In genomic region chrX:12761259-12761625, GRCm38 (mm10) we compare ENCODE assay signal across 8 mouse cellular contexts. TPM values are rescaled to one million over a fixed set of nuclear protein-coding genes. Genes with fewer than 3 reads are reported as not detected.
DNase-seq lines count a peak whose midpoint lies in the region; ATAC-seq and TF ChIP-seq lines count a peak whose summit lies in the region.

No protein-coding gene starts in this region.

- intact Hi-C loops in heart, postnatal 10 days (cut with DNase I): loop anchor here (5.0 kb wide), 1 partner anchor 76 kb away; no protein-coding TSS in a partner anchor

- no peak for TF ChIP-seq POLR2A in myocyte (IDR thresholded peaks at IDR 0.05; ENCODE audit: insufficient read length, low read depth)

- no peaks in the 10 kb centered on the region for H3K36me3 ChIP-seq in heart, postnatal 0 days (replicated peaks; ENCODE audit: control insufficient read depth, insufficient read depth, low read length)
- H3K36me3 ChIP-seq in E14TG2a.4 (ENCODE audit: insufficient read depth, low read length): no peaks in the 10 kb centered on the region
- no peaks in the 10 kb centered on the region for H3K36me3 ChIP-seq in embryonic facial prominence, embryonic 11.5 days (replicated peaks; ENCODE audit: control insufficient read depth, insufficient read depth, low read depth, low read length)
- H3K36me3 ChIP-seq in intestine, embryonic 15.5 days: no peaks in the 10 kb centered on the region
- H3K36me3 ChIP-seq in myocyte (ENCODE audit: control insufficient read depth, insufficient read depth): no peaks in the 10 kb centered on the region

- H3ac ChIP-seq in myocyte (ENCODE audit: control insufficient read depth, insufficient read length): peak overlapping the region; percentile 19

- no peak for TF ChIP-seq CTCF in heart, postnatal 0 days (IDR thresholded peaks at IDR 0.05; ENCODE audit: low read depth)
- no peak for TF ChIP-seq CTCF in E14TG2a.4 (conservative IDR thresholded peaks at IDR 0.05; ENCODE audit: low read length)

- no peaks in the 10 kb centered on the region; the same call in 1 of the 2 replicates for H3K4me1 ChIP-seq in heart, postnatal 0 days (ENCODE audit: control insufficient read depth, insufficient read depth)
- H3K4me1 ChIP-seq in E14TG2a.4 (replicated peaks; ENCODE audit: low read depth, low read length): peaks cover 53% of the 10 kb centered on the region
- no peaks in the 10 kb centered on the region for H3K4me1 ChIP-seq in embryonic facial prominence, embryonic 11.5 days (ENCODE audit: control insufficient read depth, insufficient read depth, low read length)
- H3K4me1 ChIP-seq in intestine, embryonic 15.5 days (replicated peaks): no peaks in the 10 kb centered on the region

- peak; percentile 13; the same call in 1 of the 2 replicates for ATAC-seq in heart, postnatal 0 days (ENCODE audit: insufficient read depth, low read depth)
- ATAC-seq in embryonic facial prominence, embryonic 11.5 days (replicated peaks; ENCODE audit: insufficient number of reproducible peaks, low FRiP score, low TSS enrichment, low read depth): peak; percentile 22; the same call in 1 of the 2 replicates
- no peak; the same call in 1 of the 2 replicates for ATAC-seq in intestine, embryonic 15.5 days

- H3K4me3 ChIP-seq in heart, postnatal 0 days (ENCODE audit: low read depth, low read length): peak overlapping the region; percentile 85
- H3K4me3 ChIP-seq in E14TG2a.4 (replicated peaks; ENCODE audit: low read length): peak overlapping the region; percentile 82
- H3K4me3 ChIP-seq in embryonic facial prominence, embryonic 11.5 days (ENCODE audit: low read depth, low read length): peak overlapping the region; percentile 66
- peak overlapping the region; percentile 60 for H3K4me3 ChIP-seq in intestine, embryonic 15.5 days (replicated peaks)
- peak overlapping the region; percentile 43 for H3K4me3 ChIP-seq in myocyte

- WGBS in heart, postnatal 0 days: 11% methylated on average over 13 of the region's 25 CpGs
- 12% methylated on average over 25 of the region's 25 CpGs for WGBS in embryonic facial prominence, embryonic 11.5 days
- 11% methylated on average over 25 of the region's 25 CpGs for WGBS in intestine, embryonic 15.5 days

- DNase-seq in heart, postnatal 0 days (ENCODE audit: low spot score): no peak
- no peak for DNase-seq in heart, postnatal 10 days
- peak; percentile 47 for DNase-seq in embryonic facial prominence, embryonic 11.5 days (ENCODE audit: low spot score)
- DNase-seq in urinary bladder, adult 2 months (ENCODE audit: low spot score): no peak
- DNase-seq in cerebellum, postnatal 25 days: no peak

- peak overlapping the region; percentile 67 for H3K4me2 ChIP-seq in heart, postnatal 0 days (ENCODE audit: low read depth, low read length)
- peak overlapping the region; percentile 29 for H3K4me2 ChIP-seq in embryonic facial prominence, embryonic 11.5 days (ENCODE audit: low read depth, low read length)
- peak overlapping the region; percentile 50 for H3K4me2 ChIP-seq in intestine, embryonic 15.5 days (replicated peaks)
- H3K4me2 ChIP-seq in myocyte (ENCODE audit: low read depth): peak overlapping the region; percentile 84

- no peaks in the 10 kb centered on the region for H3K9me3 ChIP-seq in heart, postnatal 0 days (replicated peaks; ENCODE audit: control insufficient read depth, low read length)
- no peaks in the 10 kb centered on the region for H3K9me3 ChIP-seq in E14TG2a.4 (ENCODE audit: low read length)
- no peaks in the 10 kb centered on the region for H3K9me3 ChIP-seq in embryonic facial prominence, embryonic 11.5 days (replicated peaks; ENCODE audit: control insufficient read depth, low read length)
- no peaks in the 10 kb centered on the region for H3K9me3 ChIP-seq in intestine, embryonic 15.5 days

- no peak for TF ChIP-seq EP300 in heart, postnatal 0 days (IDR thresholded peaks at IDR 0.05; ENCODE audit: low read depth)

- peak overlapping the region; percentile 92 for H3K9ac ChIP-seq in heart, postnatal 0 days (replicated peaks; ENCODE audit: low read depth, low read length)
- peak overlapping the region; percentile 74 for H3K9ac ChIP-seq in embryonic facial prominence, embryonic 11.5 days (replicated peaks; ENCODE audit: low read length)
- peak overlapping the region; percentile 78 for H3K9ac ChIP-seq in intestine, embryonic 15.5 days

- peaks cover 49% of the 10 kb centered on the region for H3K79me2 ChIP-seq in myocyte (ENCODE audit: control insufficient read depth, insufficient read depth)

- peak overlapping the region; percentile 99 for H3K27ac ChIP-seq in heart, postnatal 0 days (ENCODE audit: low read depth)
- H3K27ac ChIP-seq in embryonic facial prominence, embryonic 11.5 days (replicated peaks; ENCODE audit: low read depth, low read length): peak overlapping the region; percentile 95
- peak overlapping the region; percentile 94 for H3K27ac ChIP-seq in intestine, embryonic 15.5 days

- no peaks in the 10 kb centered on the region; the same call in 1 of the 2 replicates for H3K27me3 ChIP-seq in heart, postnatal 0 days (ENCODE audit: control insufficient read depth, insufficient read depth, low read length)
- H3K27me3 ChIP-seq in E14TG2a.4 (ENCODE audit: insufficient read depth, low read length): no peaks in the 10 kb centered on the region
- peaks cover 8% of the 10 kb centered on the region for H3K27me3 ChIP-seq in embryonic facial prominence, embryonic 11.5 days (ENCODE audit: control insufficient read depth, insufficient read depth, low read length)
- peaks cover 9% of the 10 kb centered on the region for H3K27me3 ChIP-seq in intestine, embryonic 15.5 days (replicated peaks)
- H3K27me3 ChIP-seq in myocyte (ENCODE audit: control insufficient read depth, insufficient read depth, insufficient read length): no peaks in the 10 kb centered on the region

TF ChIP-seq in myocyte, 11 proteins besides CTCF, POLR2A, EP300 and RAD21:
- no peak for TF ChIP-seq MYOD1 (IDR thresholded peaks at IDR 0.05; ENCODE audit: control insufficient read depth in 1 of 3, insufficient read length in 2 of 3, low read depth in 2 of 3)
- no peak for TF ChIP-seq REST (IDR thresholded peaks at IDR 0.05; ENCODE audit: insufficient read depth, insufficient read length)
- no peak for TF ChIP-seq E2F4 (IDR thresholded peaks at IDR 0.05; ENCODE audit: insufficient read depth)
- TF ChIP-seq MYOG (IDR thresholded peaks at IDR 0.05; ENCODE audit: control insufficient read depth in 1 of 3, insufficient read depth in 1 of 3, insufficient read length in 2 of 3, low read depth in 2 of 3): no peak

RNA-seq across cellular contexts. Expression of gene Med14, which starts 0.6 kb away (rescaled TPM):
- 40.1 and 41.9 TPM in 2 replicates for total RNA-seq in heart, postnatal 0 days (2014; rRNA removed; ENCODE audit: low replicate concordance)
- polyA plus RNA-seq in heart, postnatal 0 days (2015; fragmentation: Nextera tagmentation; extraction: Ambion mirVana): 9.6 and 10.8 TPM in 2 replicates
- 10 to 100 TPM; 34.8 to 36.7 TPM for total RNA-seq in heart, postnatal 10 days (2021)
- polyA plus RNA-seq in embryonic facial prominence, embryonic 11.5 days (2014; fragmentation: Nextera tagmentation; extraction: Ambion mirVana): 24.2 and 28.1 TPM in 2 replicates
- polyA plus RNA-seq in intestine, embryonic 15.5 days (2015; fragmentation: Nextera tagmentation; extraction: Ambion mirVana): 10.0 and 10.6 TPM in 2 replicates
- 8.4 TPM for polyA plus RNA-seq in myocyte (2012; fragmentation: generic; extraction: Trizol)
- 18.9 and 20.6 TPM in 2 replicates for polyA plus RNA-seq in urinary bladder, adult 2 months (2012; rRNA removed)

Comparison
In these comparisons a context has a peak if more than half of its experiments do, and no peak if none do; other contexts are left out.
1. H3K4me2 ChIP-seq: peak in every context shown above with its lines; median percentile 84 in myocyte; 67 in heart, postnatal 0 days; 50 in intestine, embryonic 15.5 days; 29 in embryonic facial prominence, embryonic 11.5 days.